ENCODE assay signal across 23 mouse cellular contexts in genomic region chr5:148723677-148724227, GRCm38 (mm10).
DNase-seq lines count a peak whose midpoint lies in the region; ATAC-seq lines count a peak whose summit lies in the region.
"Had no signal": no experiment of that assay in that cellular context is flagged by ENCODE, and none has a peak within 500 bp of the region (broad histone marks: within the 10 kb centered on the region; RNA-seq: fewer than 3 reads in every experiment).

No protein-coding gene starts in this region.

- 61% methylated on average over 11 of the region's 11 CpGs for WGBS in liver, embryonic 13.5 days (ENCODE audit: insufficient replicate concordance)

- peak; percentile 78 for ATAC-seq in liver, embryonic 13.5 days (ENCODE audit: low read depth)
- peak; percentile 51 for ATAC-seq in megakaryocyte progenitor cell, adult 5-6 weeks (replicated peaks; ENCODE audit: poor library complexity)
- ATAC-seq: forebrain, embryonic 16.5 days; hindbrain, embryonic 16.5 days; inflammation-experienced regulatory T-cells, adult 6 months had no signal

- no peak overlapping the region for H3K4me3 ChIP-seq in liver, embryonic 13.5 days (replicated peaks)
- H3K4me3 ChIP-seq: embryonic facial prominence, embryonic 15.5 days; erythroblast, embryonic 14.5 days; forebrain, embryonic 10.5 days; heart, embryonic 10.5 days; hindbrain, embryonic 12.5 days had no signal

- peaks cover 2% of the 10 kb centered on the region for H3K9me3 ChIP-seq in liver, embryonic 13.5 days (replicated peaks)
- H3K9me3 ChIP-seq: embryonic facial prominence, embryonic 15.5 days had no signal

- H3K36me3 ChIP-seq in liver, embryonic 13.5 days, result no peaks in the 10 kb centered on the region
- H3K36me3 ChIP-seq: embryonic facial prominence, embryonic 15.5 days; forebrain, embryonic 10.5 days; heart, embryonic 10.5 days; hindbrain, embryonic 12.5 days had no signal

- H3K4me1 ChIP-seq in liver, embryonic 13.5 days (replicated peaks), result peaks cover 14% of the 10 kb centered on the region
- H3K4me1 ChIP-seq: embryonic facial prominence, embryonic 15.5 days; forebrain, embryonic 10.5 days; heart, embryonic 10.5 days; hindbrain, embryonic 12.5 days had no signal

- no peak overlapping the region for H3K9ac ChIP-seq in liver, embryonic 13.5 days
- H3K9ac ChIP-seq: embryonic facial prominence, embryonic 15.5 days; hindbrain, embryonic 12.5 days had no signal

- H3K27me3 ChIP-seq in liver, embryonic 13.5 days, result no peaks in the 10 kb centered on the region
- H3K27me3 ChIP-seq: CH12.LX; embryonic facial prominence, embryonic 15.5 days; hindbrain, embryonic 12.5 days had no signal

- DNase-seq in ES-CJ7 (ENCODE audit: low read depth, low spot score), result peak; percentile 58
- DNase-seq in R1 (ENCODE audit: low read depth, low spot score), result peak; percentile 55
- DNase-seq in liver, embryonic 13.5 days, result peak; percentile 22
- no peak for DNase-seq in lung, adult 18-20 months
- DNase-seq in cerebellum, adult 11 months, result no peak
- no peak for DNase-seq in adrenal gland, postnatal 36 days
- DNase-seq: cerebellum, adult 8-10 months; cerebellum, postnatal 14 days; embryo, embryonic 11 days; gastrocnemius, postnatal 10 days; heart, adult 18-20 months; heart, postnatal 10 days; heart, postnatal 4 days had no signal

- H3K4me2 ChIP-seq in liver, embryonic 13.5 days, result no peak overlapping the region
- H3K4me2 ChIP-seq: embryonic facial prominence, embryonic 15.5 days; hindbrain, embryonic 12.5 days had no signal

- H3K27ac ChIP-seq in liver, embryonic 13.5 days, result no peak overlapping the region
- H3K27ac ChIP-seq: embryonic facial prominence, embryonic 15.5 days; forebrain, embryonic 10.5 days; heart, embryonic 10.5 days; hindbrain, embryonic 12.5 days had no signal

Comparison
In these comparisons a context has a peak if more than half of its experiments do, and no peak if none do; other contexts are left out.
1. DNase-seq: peak in ES-CJ7 (single experiment), R1 (single experiment) and liver, embryonic 13.5 days (single experiment); none in lung, adult 18-20 months (0 of 2), cerebellum, adult 11 months (single experiment) and adrenal gland, postnatal 36 days (0 of 2).